Mouse (Mus musculus) heart, embryonic 16.5 days (tissue): ENCODE results near the gene Lgals9. TPM values are rescaled to one million over a fixed set of nuclear protein-coding genes. Genes with fewer than 3 reads are reported as not detected.
"Not testable (repeated sequence)": the region's sequence is repeated elsewhere in the genome, so short reads cannot be mapped to it uniquely, and the experiment has no call there.

Source experiments
- ATAC-seq: fragments of 200-750 bp; cut with Nextera tagmentation; replicated peaks from 2 replicates; pipeline ENCODE4 v1.8.0; 2017; ENCODE audit warnings: moderate number of reproducible peaks; ENCODE audit not compliant: insufficient read depth, low FRiP score; ENCODE audit errors: extremely low read depth
- H3K27ac ChIP-seq: fragments of 300-500 bp; sonication (generic); 2 replicates; pipeline ENCODE4 v1.5.1; 2014; ENCODE audit warnings: mild to moderate bottlenecking, low read length, control low read depth, moderate library complexity
- H3K27me3 ChIP-seq: fragments of 300-500 bp; sonication (generic); 2 replicates; pipeline ENCODE4 v1.6.1; 2014; ENCODE audit warnings: low read length, mixed read lengths; ENCODE audit not compliant: control insufficient read depth, insufficient read depth
- H3K36me3 ChIP-seq: fragments of 300-500 bp; sonication (generic); 2 replicates; pipeline ENCODE4 v1.6.1; 2014; ENCODE audit not compliant: control insufficient read depth, insufficient read depth
- H3K4me1 ChIP-seq: fragments of 300-500 bp; sonication (generic); 2 replicates; pipeline ENCODE4 v1.6.1; 2014; ENCODE audit warnings: low read length, mixed read lengths; ENCODE audit not compliant: control insufficient read depth, insufficient read depth
- H3K4me2 ChIP-seq: fragments of 300-500 bp; sonication (generic); 2 replicates; pipeline ENCODE4 v1.6.1; 2014; ENCODE audit warnings: low read depth, mild to moderate bottlenecking, control low read depth, low read length
- H3K4me3 ChIP-seq: fragments of 300-500 bp; sonication (generic); 2 replicates; pipeline ENCODE4 v1.5.1; 2014; ENCODE audit warnings: mild to moderate bottlenecking, control low read depth, low read length
- H3K9ac ChIP-seq: fragments of 300-500 bp; sonication (generic); 2 replicates; pipeline ENCODE4 v1.6.1; 2014; ENCODE audit warnings: low read length, control low read depth
- H3K9me3 ChIP-seq: fragments of 300-500 bp; sonication (generic); replicated peaks from 2 replicates; pipeline ENCODE4 v1.6.1; 2016; ENCODE audit warnings: low read length; ENCODE audit not compliant: control insufficient read depth
- WGBS: fragments of 180-500 bp; shearing (Covaris S2); extraction: QIAGEN DNeasy Blood & Tissue Kit; methylation state at CpG from one replicate; pipeline ENCODE4 v1.1.7; 2014; 5-methylcytosine and 5-hydroxymethylcytosine counted together
- polyA plus RNA-seq: library from polyadenylated mRNA; unstranded; fragments of >200 nt; fragmentation: Nextera tagmentation; extraction: Ambion mirVana; gene quantifications from 2 replicates; pipeline ENCODE4 v1.2.1, GENCODE M21; 2015

The Lgals9 gene
- polyA plus RNA-seq, 1 experiment from 2014 or later = 105 TPM

DNA sequence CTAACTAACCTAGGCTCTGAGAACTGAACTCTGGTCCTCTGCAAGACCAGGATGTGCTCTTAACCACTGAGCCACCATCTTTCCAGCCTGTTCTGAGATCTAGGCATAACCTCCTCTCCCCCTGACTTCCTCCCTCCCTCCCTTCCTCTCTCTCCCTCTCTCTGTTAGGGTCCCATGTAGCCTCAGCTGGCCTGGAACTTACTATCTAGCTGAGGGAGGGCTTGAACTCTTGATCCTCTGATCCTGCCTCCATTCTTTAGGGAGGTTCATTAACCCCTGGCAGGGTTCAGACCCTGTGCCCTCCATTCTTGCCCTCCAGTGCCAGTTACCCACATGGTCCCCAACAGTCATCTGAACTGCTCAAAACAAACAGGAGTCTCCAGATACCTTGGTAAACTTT, 28.3 kb upstream of the Lgals9 start:
- no peak for ATAC-seq
- Histone ChIP-seq H3K27ac (no peak overlapping the region), H3K4me1 (no peaks in the 10 kb centered on the region; the same call in 1 of the 2 replicates), H3K9ac (no peak overlapping the region), H3K4me3 (no peak overlapping the region), H3K27me3 (no peaks in the 10 kb centered on the region), H3K9me3 (no peaks in the 10 kb centered on the region), H3K4me2 (no peak overlapping the region), H3K36me3 (peaks cover 3% of the 10 kb centered on the region)

GRCm38 (mm10) chr11:79012529-79012928, 27.8 kb upstream of the Lgals9 start:
- H3K9ac ChIP-seq = no peak overlapping the region
- H3K4me2 ChIP-seq = no peak overlapping the region
- no peak for ATAC-seq
- no peak overlapping the region for H3K27ac ChIP-seq
- no peak overlapping the region for H3K4me3 ChIP-seq
- WGBS = 94% methylated on average over 2 of the region's 2 CpGs
- H3K4me1 ChIP-seq = no peaks in the 10 kb centered on the region; the same call in 1 of the 2 replicates
- no peaks in the 10 kb centered on the region for H3K27me3 ChIP-seq
- no peaks in the 10 kb centered on the region for H3K9me3 ChIP-seq
- no peaks in the 10 kb centered on the region; the same call in 1 of the 2 replicates for H3K36me3 ChIP-seq

DNA sequence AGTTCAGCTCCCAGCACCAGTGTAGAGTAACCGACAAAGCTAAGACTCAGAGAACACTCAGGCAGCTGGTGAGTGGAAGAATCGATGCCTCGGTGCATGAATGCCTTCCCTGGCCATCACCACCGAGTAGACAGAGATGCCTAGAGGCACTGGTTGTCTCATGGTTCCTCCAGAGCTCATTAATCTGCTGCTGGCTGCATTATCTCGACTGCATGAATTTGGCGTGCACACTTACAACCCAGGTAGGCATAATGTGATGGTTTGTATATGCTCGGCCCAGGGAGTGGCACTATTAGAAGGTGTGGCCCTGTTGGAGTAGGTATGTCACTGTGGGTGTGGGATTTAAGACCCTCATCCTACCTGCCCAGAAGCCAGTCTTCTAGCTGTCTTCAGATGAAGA, 24.1 kb upstream of the Lgals9 start:
- no peaks in the 10 kb centered on the region for H3K27me3 ChIP-seq
- 86% methylated on average over 7 of the region's 7 CpGs for WGBS
- H3K27ac ChIP-seq = no peak overlapping the region
- no peak overlapping the region for H3K4me3 ChIP-seq
- H3K9me3 ChIP-seq = no peaks in the 10 kb centered on the region
- H3K9ac ChIP-seq = no peak overlapping the region
- ATAC-seq = no peak
- no peak overlapping the region for H3K4me2 ChIP-seq
- peaks cover 4% of the 10 kb centered on the region for H3K4me1 ChIP-seq
- no peaks in the 10 kb centered on the region for H3K36me3 ChIP-seq

DNA sequence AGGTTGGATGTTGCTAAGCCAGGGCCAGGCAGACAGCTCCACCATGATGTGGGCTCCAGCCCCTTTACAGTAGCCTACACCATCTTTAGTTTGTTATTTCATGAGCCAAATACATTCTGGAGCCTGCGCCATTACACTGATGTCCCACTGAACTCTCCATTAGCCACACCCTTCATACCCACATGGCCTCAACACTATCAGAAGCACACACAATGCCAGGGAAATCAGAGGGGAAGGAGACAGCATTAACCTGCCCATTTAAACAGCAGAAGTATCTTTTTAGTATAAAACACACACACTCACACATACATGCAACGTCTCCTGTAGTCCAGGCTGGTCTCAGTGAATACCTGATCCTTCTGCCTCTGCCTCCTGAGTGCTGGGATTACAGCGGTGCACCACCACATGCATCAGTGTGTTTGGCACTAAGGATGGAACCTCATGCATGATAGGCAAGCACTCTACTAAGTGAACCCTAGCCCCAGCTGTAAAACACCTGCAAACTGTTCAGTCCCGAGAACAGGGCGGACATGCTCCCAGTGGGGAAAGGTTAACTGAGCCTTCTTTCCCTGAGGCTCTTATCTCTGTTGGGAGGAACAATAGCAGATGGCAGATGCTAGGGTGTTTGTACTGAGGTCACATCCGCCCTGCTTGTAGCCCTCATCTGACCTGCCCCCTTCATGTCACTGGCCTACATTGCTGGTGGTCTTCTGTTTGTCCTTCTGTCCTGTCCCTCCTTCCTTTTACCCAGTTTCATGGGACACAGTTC, 23.4 kb upstream of the Lgals9 start:
- Histone ChIP-seq H3K9me3 (no peaks in the 10 kb centered on the region), H3K4me3 (no peak overlapping the region), H3K36me3 (no peaks in the 10 kb centered on the region), H3K9ac (no peak overlapping the region), H3K27me3 (no peaks in the 10 kb centered on the region), H3K4me2 (no peak overlapping the region), H3K27ac (no peak overlapping the region), H3K4me1 (peaks cover 4% of the 10 kb centered on the region)
- ATAC-seq = no peak
- WGBS = 67% methylated on average over 6 of the region's 6 CpGs

DNA sequence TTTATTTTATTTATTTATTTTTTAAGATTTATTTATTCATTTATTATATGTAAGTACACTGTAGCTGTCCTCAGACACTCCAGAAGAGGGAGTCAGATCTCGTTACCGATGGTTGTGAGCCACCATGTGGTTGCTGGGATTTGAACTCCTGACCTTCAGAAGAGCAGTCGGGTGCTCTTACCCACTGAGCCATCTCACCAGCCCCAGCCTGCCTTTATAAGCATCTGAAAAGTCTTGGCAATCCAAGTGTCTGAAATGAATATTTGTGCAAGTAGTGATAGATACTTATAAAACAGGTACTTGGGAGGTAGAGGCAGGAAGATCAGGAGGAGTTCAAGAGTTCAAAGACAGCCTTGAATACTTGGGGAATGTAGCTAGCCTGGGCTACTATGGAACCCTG, 22.6 kb upstream of the Lgals9 start:
- H3K9me3 ChIP-seq, H3K27ac ChIP-seq, H3K36me3 ChIP-seq, H3K27me3 ChIP-seq, ATAC-seq, H3K4me1 ChIP-seq, H3K4me2 ChIP-seq, H3K9ac ChIP-seq, H3K4me3 ChIP-seq: not testable (repeated sequence)
- WGBS = 82% methylated on average over 3 of the region's 3 CpGs

- ATAC-seq = no peak
- H3K36me3 ChIP-seq = no peaks in the 10 kb centered on the region
- peaks cover 8% of the 10 kb centered on the region for H3K4me1 ChIP-seq
- H3K4me3 ChIP-seq = no peak overlapping the region
- no peak overlapping the region; the same call in 1 of the 2 replicates for H3K27ac ChIP-seq
- H3K9ac ChIP-seq = no peak overlapping the region
- H3K9me3 ChIP-seq = no peaks in the 10 kb centered on the region
- WGBS = 60% methylated on average over 5 of the region's 5 CpGs
- no peaks in the 10 kb centered on the region for H3K27me3 ChIP-seq
- no peak overlapping the region for H3K4me2 ChIP-seq
Measured at GRCm38 (mm10) chr11:79006417-79006816, 21.7 kb upstream of the Lgals9 start.

DNA sequence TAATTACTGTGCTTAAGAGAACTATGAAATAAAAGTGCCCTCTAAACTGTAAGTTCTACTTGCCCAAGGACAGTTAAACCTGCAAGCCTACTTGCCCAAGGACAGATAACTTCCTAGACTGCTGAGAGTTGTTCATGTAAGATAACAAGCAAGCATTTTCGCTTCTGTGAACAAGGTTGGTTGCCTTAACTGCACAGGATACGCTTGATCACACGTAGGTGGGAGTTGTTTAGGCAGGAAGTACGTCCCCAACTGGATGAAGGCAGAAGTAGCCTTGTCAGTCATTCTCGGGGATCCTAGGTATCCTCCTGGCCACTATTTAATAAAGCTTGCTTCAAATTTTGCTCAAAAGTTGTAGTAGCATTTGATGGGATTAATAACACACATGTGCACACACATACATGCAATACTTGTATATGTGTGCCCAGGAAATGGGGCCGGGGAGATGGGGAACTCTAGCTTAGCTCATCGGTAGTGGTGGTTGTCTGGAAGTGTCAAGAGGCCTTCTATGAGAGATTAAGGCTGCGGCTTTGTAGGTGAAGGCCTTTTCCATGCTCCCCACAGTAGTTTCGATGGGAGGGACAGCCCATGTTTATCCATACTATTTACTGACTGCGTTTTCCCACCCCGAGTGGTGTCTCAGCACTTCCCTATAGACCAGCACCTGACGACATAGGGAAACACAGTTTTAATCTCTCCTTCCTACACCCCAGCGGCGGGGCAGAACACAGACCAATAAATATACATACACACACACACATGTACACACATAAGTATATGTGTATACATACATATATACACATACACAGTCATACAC, 21.0 kb upstream of the Lgals9 start:
- H3K4me1 ChIP-seq = peaks cover 8% of the 10 kb centered on the region
- no peak overlapping the region for H3K9ac ChIP-seq
- ATAC-seq = no peak
- H3K27ac ChIP-seq = no peak overlapping the region
- no peak overlapping the region for H3K4me2 ChIP-seq
- H3K27me3 ChIP-seq = no peaks in the 10 kb centered on the region
- no peaks in the 10 kb centered on the region for H3K9me3 ChIP-seq
- 70% methylated on average over 14 of the region's 14 CpGs for WGBS
- H3K36me3 ChIP-seq = no peaks in the 10 kb centered on the region
- no peak overlapping the region for H3K4me3 ChIP-seq

DNA sequence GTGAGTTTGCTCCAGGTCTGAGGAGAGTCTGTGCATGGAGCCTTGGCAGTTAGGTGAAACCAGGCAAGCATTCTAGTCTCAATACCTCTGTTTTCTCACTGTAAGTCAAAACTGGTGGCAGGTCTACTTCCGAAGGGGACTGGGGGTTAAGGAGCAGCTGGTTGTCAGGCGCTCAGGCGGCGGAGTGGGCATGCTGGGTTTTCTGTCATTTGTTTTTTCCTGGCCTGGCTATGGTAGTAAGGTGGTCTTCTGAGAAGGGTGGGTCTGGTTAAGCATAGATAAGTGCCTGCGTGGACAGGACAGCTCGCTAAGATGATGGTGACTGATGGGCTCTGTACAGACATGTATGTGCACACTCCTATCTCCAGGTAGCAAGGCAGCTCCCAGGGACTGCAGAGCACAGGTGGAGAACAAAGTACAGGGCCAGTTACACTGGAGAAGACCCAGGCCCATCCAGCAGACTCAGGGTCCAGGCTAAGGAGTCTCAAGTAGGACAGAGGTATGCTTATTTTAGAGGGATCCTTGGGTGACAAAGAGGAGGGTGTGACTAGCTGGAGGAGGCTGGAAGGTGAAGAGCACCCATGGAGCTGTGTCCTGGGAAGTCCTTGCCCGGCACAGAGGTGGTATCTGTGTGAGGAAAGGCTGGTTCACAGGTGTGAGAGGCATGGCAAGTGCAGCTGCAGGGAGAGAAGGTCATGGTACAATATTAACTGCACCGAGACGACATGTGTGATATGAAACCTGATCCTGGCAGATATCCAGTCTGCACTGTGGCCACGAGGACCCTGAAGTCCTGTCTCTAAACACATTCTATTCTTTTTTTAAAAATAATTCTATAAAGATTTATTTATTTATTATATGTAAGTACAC, 19.3 kb upstream of the Lgals9 start:
- Histone ChIP-seq H3K27me3 (no peaks in the 10 kb centered on the region), H3K4me3 (no peak overlapping the region), H3K27ac (peak overlapping the region; percentile 87), H3K36me3 (no peaks in the 10 kb centered on the region), H3K4me2 (no peak overlapping the region), H3K9me3 (no peaks in the 10 kb centered on the region), H3K9ac (no peak overlapping the region), H3K4me1 (peaks cover 8% of the 10 kb centered on the region)
- no peak for ATAC-seq
- WGBS = 74% methylated on average over 10 of the region's 10 CpGs
